Mouse (Mus musculus) embryonic facial prominence, embryonic 12.5 days (tissue): ENCODE results near the gene Celsr3. TPM values are rescaled to one million over a fixed set of nuclear protein-coding genes. Genes with fewer than 3 reads are reported as not detected.

Experiments
- ATAC-seq: fragments of 200-750 bp; cut with Nextera tagmentation; 2 replicates; pipeline ENCODE4 v1.8.0; 2017; ENCODE audit not compliant: insufficient number of reproducible peaks, insufficient read depth, low FRiP score, low TSS enrichment
- H3K27ac ChIP-seq: fragments of 300-500 bp; sonication (generic); 2 replicates; pipeline ENCODE4 v1.5.1; 2016; ENCODE audit warnings: mild to moderate bottlenecking
- H3K27me3 ChIP-seq: fragments of 300-500 bp; sonication (generic); 2 replicates; pipeline ENCODE4 v1.6.1; 2016; ENCODE audit warnings: mild to moderate bottlenecking, moderate library complexity
- H3K36me3 ChIP-seq: fragments of 300-500 bp; sonication (generic); 2 replicates; pipeline ENCODE4 v1.6.1; 2016; ENCODE audit warnings: mild to moderate bottlenecking
- H3K4me1 ChIP-seq: fragments of 300-500 bp; sonication (generic); 2 replicates; pipeline ENCODE4 v1.6.1; 2016
- H3K4me2 ChIP-seq: fragments of 300-500 bp; sonication (generic); replicated peaks from 2 replicates; pipeline ENCODE4 v1.6.1; 2016; ENCODE audit warnings: mild to moderate bottlenecking, moderate library complexity
- H3K4me3 ChIP-seq: fragments of 300-500 bp; sonication (generic); 2 replicates; pipeline ENCODE4 v1.5.1; 2016; ENCODE audit warnings: mild to moderate bottlenecking
- H3K9ac ChIP-seq: fragments of 300-500 bp; sonication (generic); 2 replicates; pipeline ENCODE4 v1.6.1; 2016; ENCODE audit warnings: mild to moderate bottlenecking, moderate library complexity
- H3K9me3 ChIP-seq: fragments of 300-500 bp; sonication (generic); 2 replicates; pipeline ENCODE4 v1.6.1; 2016; ENCODE audit warnings: mild to moderate bottlenecking, moderate library complexity
- WGBS: fragments of 180-500 bp; shearing (Covaris S2); methylation state at CpG from one replicate; pipeline ENCODE4 v1.1.7; 2016; 5-methylcytosine and 5-hydroxymethylcytosine counted together
- polyA plus RNA-seq: library from polyadenylated mRNA; unstranded; fragments of >200 nt; fragmentation: Nextera tagmentation; extraction: Ambion mirVana; gene quantifications from 2 replicates; pipeline ENCODE4 v1.2.1, GENCODE M21; 2016

Celsr3 gene
- polyA plus RNA-seq, 1 experiment from 2014 or later, result 1.2 TPM

GRCm38 (mm10) chr9:108827906-108828305 lies 1.8 kb downstream of the Celsr3 start:
- WGBS, result 69% methylated on average over 18 of the region's 18 CpGs

GRCm38 (mm10) chr9:108831637-108832036 lies 5.5 kb downstream of the Celsr3 start:
- H3K27ac ChIP-seq, result no peak overlapping the region
- 7% methylated on average over 23 of the region's 23 CpGs for WGBS
- peaks cover 69% of the 10 kb centered on the region for H3K27me3 ChIP-seq
- peak overlapping the region; percentile 51 for H3K4me3 ChIP-seq
- H3K9ac ChIP-seq, result 0 out of 2 replicates have a peak overlapping the region, but pooled peaks have one; percentile 5
- peak overlapping the region; percentile 95 for H3K4me2 ChIP-seq
- H3K36me3 ChIP-seq, result no peaks in the 10 kb centered on the region
- H3K9me3 ChIP-seq, result no peaks in the 10 kb centered on the region
- no peak for ATAC-seq
- peaks cover 19% of the 10 kb centered on the region for H3K4me1 ChIP-seq

More at GRCm38 (mm10) chr9:108827906-108828305, 1.8 kb downstream of the Celsr3 start:
- Histone ChIP-seq H3K9ac (no peak overlapping the region), H3K4me2 (peak overlapping the region; percentile 64; the same call in 1 of the 2 replicates), H3K27me3 (peaks cover 95% of the 10 kb centered on the region), H3K9me3 (no peaks in the 10 kb centered on the region), H3K36me3 (no peaks in the 10 kb centered on the region), H3K4me3 (no peak overlapping the region), H3K27ac (no peak overlapping the region), H3K4me1 (peaks cover 23% of the 10 kb centered on the region)
- ATAC-seq, result no peak

GRCm38 (mm10) chr9:108832390-108833108 lies 6.4 kb downstream of the Celsr3 start:
- peaks cover 61% of the 10 kb centered on the region for H3K27me3 ChIP-seq
- H3K4me1 ChIP-seq, result peaks cover 15% of the 10 kb centered on the region
- WGBS, result 4% methylated on average over 46 of the region's 46 CpGs
- no peak overlapping the region for H3K9ac ChIP-seq
- ATAC-seq, result peak; percentile 94
- peak overlapping the region; percentile 95 for H3K4me2 ChIP-seq
- H3K4me3 ChIP-seq, result peak overlapping the region; percentile 51
- no peaks in the 10 kb centered on the region for H3K36me3 ChIP-seq
- no peaks in the 10 kb centered on the region for H3K9me3 ChIP-seq
- no peak overlapping the region for H3K27ac ChIP-seq

- H3K4me3 ChIP-seq, result 0 out of 2 replicates have a peak overlapping the region, but pooled peaks have one; percentile 4
- H3K4me1 ChIP-seq, result no peaks in the 10 kb centered on the region
- H3K27ac ChIP-seq, result no peak overlapping the region
- H3K9ac ChIP-seq, result peak overlapping the region; percentile 27; the same call in 1 of the 2 replicates
- peaks cover 16% of the 10 kb centered on the region; the same call in 1 of the 2 replicates for H3K27me3 ChIP-seq
- peak overlapping the region; percentile 30 for H3K4me2 ChIP-seq
- no peak for ATAC-seq
- no peaks in the 10 kb centered on the region for H3K9me3 ChIP-seq
- H3K36me3 ChIP-seq, result no peaks in the 10 kb centered on the region
- WGBS, result 16% methylated on average over 14 of the region's 14 CpGs
Measured at GRCm38 (mm10) chr9:108842989-108843388, 16.9 kb downstream of the Celsr3 start.

GRCm38 (mm10) chr9:108845390-108845789 lies 19.3 kb downstream of the Celsr3 start:
- no peak overlapping the region for H3K4me2 ChIP-seq
- H3K36me3 ChIP-seq, result no peaks in the 10 kb centered on the region
- H3K27ac ChIP-seq, result no peak overlapping the region
- no peak overlapping the region for H3K4me3 ChIP-seq
- no peak overlapping the region for H3K9ac ChIP-seq
- ATAC-seq, result no peak
- H3K27me3 ChIP-seq, result peaks cover 16% of the 10 kb centered on the region; the same call in 1 of the 2 replicates
- H3K9me3 ChIP-seq, result no peaks in the 10 kb centered on the region
- no peaks in the 10 kb centered on the region for H3K4me1 ChIP-seq
- 73% methylated on average over 5 of the region's 5 CpGs for WGBS

GRCm38 (mm10) chr9:108847374-108847773 lies 21.3 kb downstream of the Celsr3 start:
- no peak overlapping the region for H3K9ac ChIP-seq
- 83% methylated on average over 4 of the region's 4 CpGs for WGBS
- ATAC-seq, result no peak
- no peaks in the 10 kb centered on the region for H3K9me3 ChIP-seq
- no peaks in the 10 kb centered on the region for H3K36me3 ChIP-seq
- H3K27me3 ChIP-seq, result peaks cover 8% of the 10 kb centered on the region; the same call in 1 of the 2 replicates
- no peak overlapping the region for H3K27ac ChIP-seq
- no peak overlapping the region for H3K4me2 ChIP-seq
- H3K4me1 ChIP-seq, result no peaks in the 10 kb centered on the region
- no peak overlapping the region for H3K4me3 ChIP-seq

GRCm38 (mm10) chr9:108848419-108848818 lies 22.3 kb downstream of the Celsr3 start:
- H3K4me3 ChIP-seq, result no peak overlapping the region
- WGBS, result 71% methylated on average over 17 of the region's 17 CpGs
- no peaks in the 10 kb centered on the region for H3K27me3 ChIP-seq
- no peak overlapping the region for H3K9ac ChIP-seq
- H3K9me3 ChIP-seq, result no peaks in the 10 kb centered on the region
- ATAC-seq, result no peak
- H3K4me2 ChIP-seq, result no peak overlapping the region
- no peaks in the 10 kb centered on the region for H3K36me3 ChIP-seq
- H3K27ac ChIP-seq, result no peak overlapping the region
- H3K4me1 ChIP-seq, result peaks cover 3% of the 10 kb centered on the region; the same call in 1 of the 2 replicates

- H3K4me1 ChIP-seq, result peaks cover 15% of the 10 kb centered on the region
- no peak for ATAC-seq
- peak within 1 kb of the TSS; percentile 84 for H3K27ac ChIP-seq
- H3K36me3 ChIP-seq, result peaks cover 18% of the 10 kb centered on the region
- no peaks in the 10 kb centered on the region for H3K9me3 ChIP-seq
- H3K27me3 ChIP-seq, result no peaks in the 10 kb centered on the region
- H3K4me3 ChIP-seq, result peak within 1 kb of the TSS; percentile 72
- H3K9ac ChIP-seq, result peak within 1 kb of the TSS; percentile 68
- WGBS, result 89% methylated on average over 3 of the region's 3 CpGs
- H3K4me2 ChIP-seq, result peak within 1 kb of the TSS; percentile 77
Measured at GRCm38 (mm10) chr9:108852976-108853375, 26.9 kb downstream of the Celsr3 start, which contains the start of gene Slc26a6. Gene Slc26a6 (plus strand): TSS chr9:108853283.

- H3K27me3 ChIP-seq, result no peaks in the 10 kb centered on the region
- peak overlapping the region; percentile 68 for H3K9ac ChIP-seq
- no peaks in the 10 kb centered on the region for H3K9me3 ChIP-seq
- H3K36me3 ChIP-seq, result peaks cover 25% of the 10 kb centered on the region
- H3K4me2 ChIP-seq, result peak overlapping the region; percentile 77
- H3K27ac ChIP-seq, result peak overlapping the region; percentile 84
- WGBS, result 2% methylated on average over 25 of the region's 25 CpGs
- H3K4me3 ChIP-seq, result peak overlapping the region; percentile 72
- ATAC-seq, result peak; percentile 83
- peaks cover 15% of the 10 kb centered on the region for H3K4me1 ChIP-seq
Measured at GRCm38 (mm10) chr9:108853635-108854240, 27.6 kb downstream of the Celsr3 start.

- Histone ChIP-seq H3K36me3 (peaks cover 29% of the 10 kb centered on the region), H3K27me3 (no peaks in the 10 kb centered on the region), H3K4me3 (peak overlapping the region; percentile 72), H3K27ac (peak overlapping the region; percentile 84), H3K4me1 (peaks cover 15% of the 10 kb centered on the region), H3K9me3 (no peaks in the 10 kb centered on the region), H3K9ac (peak overlapping the region; percentile 68), H3K4me2 (peak overlapping the region; percentile 77)
- under 1% methylated on average over 28 of the region's 28 CpGs for WGBS
- peak; percentile 84 for ATAC-seq
Measured at GRCm38 (mm10) chr9:108854241-108854696, 28.1 kb downstream of the Celsr3 start.

GRCm38 (mm10) chr9:108855335-108855734 lies 29.2 kb downstream of the Celsr3 start:
- 0 out of 2 replicates have a peak overlapping the region, but pooled peaks have one; percentile 72 for H3K4me3 ChIP-seq
- peak overlapping the region; percentile 77 for H3K4me2 ChIP-seq
- H3K27me3 ChIP-seq, result no peaks in the 10 kb centered on the region
- peaks cover 37% of the 10 kb centered on the region for H3K36me3 ChIP-seq
- 0 out of 2 replicates have a peak overlapping the region, but pooled peaks have one; percentile 3 for H3K27ac ChIP-seq
- no peaks in the 10 kb centered on the region for H3K9me3 ChIP-seq
- no peak for ATAC-seq
- H3K4me1 ChIP-seq, result peaks cover 15% of the 10 kb centered on the region
- no peak overlapping the region for H3K9ac ChIP-seq
- WGBS, result 53% methylated on average over 5 of the region's 5 CpGs
